Mouse (Mus musculus): Measurements from ENCODE around the gene Cps1. TPM values are rescaled to one million over a fixed set of nuclear protein-coding genes. Genes with fewer than 3 reads are reported as not detected.

Cps1 gene
- 49.1 and 56.7 TPM in 2 replicates for polyA plus RNA-seq (2015; fragmentation: Nextera tagmentation; extraction: Ambion mirVana)

- no peaks in the 10 kb centered on the region for H3K27me3 ChIP-seq (ENCODE audit: control insufficient read depth, insufficient read depth, low read length)
- no peaks in the 10 kb centered on the region for H3K9me3 ChIP-seq (replicated peaks; ENCODE audit: control insufficient read depth, low read length)
- H3K27ac ChIP-seq (ENCODE audit: low read length), result no peak within 1 kb of the TSS
- ATAC-seq (ENCODE audit: insufficient read depth, low FRiP score), result no peak
- H3K9ac ChIP-seq (ENCODE audit: low read length), result no peak within 1 kb of the TSS
- WGBS, result 80% methylated on average over 3 of the region's 3 CpGs
- H3K36me3 ChIP-seq (ENCODE audit: control insufficient read depth, insufficient read depth, low read length), result no peaks in the 10 kb centered on the region
- no peak within 1 kb of the TSS for H3K4me3 ChIP-seq (replicated peaks; ENCODE audit: low read length)
- no peak within 1 kb of the TSS for H3K4me2 ChIP-seq (ENCODE audit: low read depth, low read length)
- H3K4me1 ChIP-seq (ENCODE audit: control insufficient read depth, insufficient read depth, low read length), result no peaks in the 10 kb centered on the region
These were observed at the start of gene Cps1 for GRCm38 (mm10) chr1:67122797-67123196. Cps1 (plus strand) TSS chr1:67123026.

- WGBS, result 37% methylated on average over 2 of the region's 2 CpGs
- ATAC-seq (ENCODE audit: insufficient read depth, low FRiP score), result peak; percentile 66
- no peaks in the 10 kb centered on the region for H3K9me3 ChIP-seq (replicated peaks; ENCODE audit: control insufficient read depth, low read length)
- H3K4me2 ChIP-seq (ENCODE audit: low read depth, low read length), result no peak overlapping the region
- H3K27ac ChIP-seq (ENCODE audit: low read length), result no peak overlapping the region
- H3K4me1 ChIP-seq (ENCODE audit: control insufficient read depth, insufficient read depth, low read length), result no peaks in the 10 kb centered on the region
- no peak overlapping the region for H3K9ac ChIP-seq (ENCODE audit: low read length)
- no peaks in the 10 kb centered on the region for H3K36me3 ChIP-seq (ENCODE audit: control insufficient read depth, insufficient read depth, low read length)
- H3K27me3 ChIP-seq (ENCODE audit: control insufficient read depth, insufficient read depth, low read length), result no peaks in the 10 kb centered on the region
- H3K4me3 ChIP-seq (replicated peaks; ENCODE audit: low read length), result no peak overlapping the region
These were observed 45.1 kb upstream of the Cps1 start for GRCm38 (mm10) chr1:67077739-67078138.

- Histone ChIP-seq H3K27ac (ENCODE audit: low read length) (no peak overlapping the region), H3K9me3 (replicated peaks; ENCODE audit: control insufficient read depth, low read length) (no peaks in the 10 kb centered on the region), H3K27me3 (ENCODE audit: control insufficient read depth, insufficient read depth, low read length) (no peaks in the 10 kb centered on the region), H3K36me3 (ENCODE audit: control insufficient read depth, insufficient read depth, low read length) (no peaks in the 10 kb centered on the region), H3K9ac (ENCODE audit: low read length) (no peak overlapping the region), H3K4me1 (ENCODE audit: control insufficient read depth, insufficient read depth, low read length) (no peaks in the 10 kb centered on the region), H3K4me2 (ENCODE audit: low read depth, low read length) (no peak overlapping the region), H3K4me3 (replicated peaks; ENCODE audit: low read length) (no peak overlapping the region)
- ATAC-seq (ENCODE audit: insufficient read depth, low FRiP score), result no peak
- WGBS, result 75% methylated on average over 2 of the region's 2 CpGs
These were observed 44.2 kb upstream of the Cps1 start for GRCm38 (mm10) chr1:67078666-67079065.

GRCm38 (mm10) chr1:67079146-67079545 lies 43.7 kb upstream of the Cps1 start:
- Histone ChIP-seq H3K27ac (ENCODE audit: low read length) (no peak overlapping the region), H3K27me3 (ENCODE audit: control insufficient read depth, insufficient read depth, low read length) (no peaks in the 10 kb centered on the region), H3K4me1 (ENCODE audit: control insufficient read depth, insufficient read depth, low read length) (no peaks in the 10 kb centered on the region), H3K4me3 (replicated peaks; ENCODE audit: low read length) (no peak overlapping the region), H3K9me3 (replicated peaks; ENCODE audit: control insufficient read depth, low read length) (no peaks in the 10 kb centered on the region), H3K36me3 (ENCODE audit: control insufficient read depth, insufficient read depth, low read length) (no peaks in the 10 kb centered on the region), H3K9ac (ENCODE audit: low read length) (no peak overlapping the region), H3K4me2 (ENCODE audit: low read depth, low read length) (no peak overlapping the region)
- peak; percentile 66; the same call in 1 of the 2 replicates for ATAC-seq (ENCODE audit: insufficient read depth, low FRiP score)
- 73% methylated on average over 7 of the region's 7 CpGs for WGBS

- Histone ChIP-seq H3K4me1 (ENCODE audit: control insufficient read depth, insufficient read depth, low read length) (no peaks in the 10 kb centered on the region), H3K4me2 (ENCODE audit: low read depth, low read length) (no peak overlapping the region), H3K27ac (ENCODE audit: low read length) (no peak overlapping the region), H3K36me3 (ENCODE audit: control insufficient read depth, insufficient read depth, low read length) (no peaks in the 10 kb centered on the region), H3K4me3 (replicated peaks; ENCODE audit: low read length) (no peak overlapping the region), H3K9ac (ENCODE audit: low read length) (no peak overlapping the region), H3K9me3 (replicated peaks; ENCODE audit: control insufficient read depth, low read length) (no peaks in the 10 kb centered on the region), H3K27me3 (ENCODE audit: control insufficient read depth, insufficient read depth, low read length) (no peaks in the 10 kb centered on the region)
- 68% methylated on average over 1 of the region's 1 CpGs for WGBS
- ATAC-seq (ENCODE audit: insufficient read depth, low FRiP score), result no peak
These were observed 30.4 kb upstream of the Cps1 start for GRCm38 (mm10) chr1:67092473-67092872.

- 64% methylated on average over 1 of the region's 1 CpGs for WGBS
- no peaks in the 10 kb centered on the region for H3K27me3 ChIP-seq (ENCODE audit: control insufficient read depth, insufficient read depth, low read length)
- peaks cover 7% of the 10 kb centered on the region for H3K4me1 ChIP-seq (ENCODE audit: control insufficient read depth, insufficient read depth, low read length)
- no peaks in the 10 kb centered on the region for H3K36me3 ChIP-seq (ENCODE audit: control insufficient read depth, insufficient read depth, low read length)
- no peak overlapping the region for H3K9ac ChIP-seq (ENCODE audit: low read length)
- no peaks in the 10 kb centered on the region for H3K9me3 ChIP-seq (replicated peaks; ENCODE audit: control insufficient read depth, low read length)
- no peak overlapping the region for H3K27ac ChIP-seq (ENCODE audit: low read length)
- H3K4me2 ChIP-seq (ENCODE audit: low read depth, low read length), result no peak overlapping the region
- no peak overlapping the region for H3K4me3 ChIP-seq (replicated peaks; ENCODE audit: low read length)
- ATAC-seq (ENCODE audit: insufficient read depth, low FRiP score), result no peak
These were observed 23.6 kb upstream of the Cps1 start for GRCm38 (mm10) chr1:67099215-67099614.

- Histone ChIP-seq H3K27ac (ENCODE audit: low read length) (peak overlapping the region; percentile 35), H3K27me3 (ENCODE audit: control insufficient read depth, insufficient read depth, low read length) (no peaks in the 10 kb centered on the region)
- peak; percentile 76 for ATAC-seq (ENCODE audit: insufficient read depth, low FRiP score)
These were observed 19.2 kb upstream of the Cps1 start for GRCm38 (mm10) chr1:67103476-67104248.

GRCm38 (mm10) chr1:67111621-67112298 lies 11.1 kb upstream of the Cps1 start:
- Histone ChIP-seq H3K9ac (ENCODE audit: low read length) (no peak overlapping the region), H3K9me3 (replicated peaks; ENCODE audit: control insufficient read depth, low read length) (no peaks in the 10 kb centered on the region), H3K36me3 (ENCODE audit: control insufficient read depth, insufficient read depth, low read length) (no peaks in the 10 kb centered on the region), H3K27me3 (ENCODE audit: control insufficient read depth, insufficient read depth, low read length) (no peaks in the 10 kb centered on the region), H3K4me1 (ENCODE audit: control insufficient read depth, insufficient read depth, low read length) (no peaks in the 10 kb centered on the region), H3K4me2 (ENCODE audit: low read depth, low read length) (no peak overlapping the region), H3K4me3 (replicated peaks; ENCODE audit: low read length) (no peak overlapping the region), H3K27ac (ENCODE audit: low read length) (no peak overlapping the region)
- ATAC-seq (ENCODE audit: insufficient read depth, low FRiP score), result no peak
- 79% methylated on average over 3 of the region's 3 CpGs for WGBS

More at GRCm38 (mm10) chr1:67103476-67104248, 19.2 kb upstream of the Cps1 start:
- Histone ChIP-seq H3K4me3 (replicated peaks; ENCODE audit: low read length) (no peak overlapping the region), H3K9ac (ENCODE audit: low read length) (no peak overlapping the region), H3K36me3 (ENCODE audit: control insufficient read depth, insufficient read depth, low read length) (no peaks in the 10 kb centered on the region), H3K4me2 (ENCODE audit: low read depth, low read length) (no peak overlapping the region), H3K4me1 (ENCODE audit: control insufficient read depth, insufficient read depth, low read length) (peaks cover 7% of the 10 kb centered on the region), H3K9me3 (replicated peaks; ENCODE audit: control insufficient read depth, low read length) (no peaks in the 10 kb centered on the region)
- WGBS, result 32% methylated on average over 12 of the region's 12 CpGs

- Histone ChIP-seq H3K4me3 (replicated peaks; ENCODE audit: low read length) (no peak overlapping the region; the same call in 1 of the 2 replicates), H3K9me3 (replicated peaks; ENCODE audit: control insufficient read depth, low read length) (no peaks in the 10 kb centered on the region), H3K4me1 (ENCODE audit: control insufficient read depth, insufficient read depth, low read length) (no peaks in the 10 kb centered on the region), H3K36me3 (ENCODE audit: control insufficient read depth, insufficient read depth, low read length) (no peaks in the 10 kb centered on the region), H3K27me3 (ENCODE audit: control insufficient read depth, insufficient read depth, low read length) (no peaks in the 10 kb centered on the region), H3K4me2 (ENCODE audit: low read depth, low read length) (no peak overlapping the region), H3K9ac (ENCODE audit: low read length) (no peak overlapping the region), H3K27ac (ENCODE audit: low read length) (no peak overlapping the region; the same call in 1 of the 2 replicates)
- peak; percentile 64; the same call in 1 of the 2 replicates for ATAC-seq (ENCODE audit: insufficient read depth, low FRiP score)
- WGBS, result 33% methylated on average over 7 of the region's 7 CpGs
These were observed 9.3 kb upstream of the Cps1 start for GRCm38 (mm10) chr1:67113343-67114030.

All from stomach, embryonic 16.5 days (tissue).